Mouse (Mus musculus) liver, embryonic 14.5 days (tissue): Measurements from ENCODE around the gene Chrd. TPM values are rescaled to one million over a fixed set of nuclear protein-coding genes. Genes with fewer than 3 reads are reported as not detected.

Experiments
- ATAC-seq: fragments of 200-750 bp; cut with Nextera tagmentation; 2 replicates; pipeline ENCODE4 v1.8.0; 2017; ENCODE audit warnings: moderate number of reproducible peaks, mild to moderate bottlenecking, moderate library complexity; ENCODE audit not compliant: insufficient read depth
- DNase-seq, 3 experiments: peaks; one replicate each; pipeline ENCODE4 v3.0.0-alpha.2; 2012 to 2013; ENCODE audit warnings: low read depth in 3 of 3, low spot score in 3 of 3
- H3K27ac ChIP-seq: fragments of 300-500 bp; sonication (generic); 2 replicates; pipeline ENCODE4 v1.5.1; 2014; ENCODE audit warnings: moderate library complexity, mild to moderate bottlenecking, control low read depth, inconsistent platforms
- H3K27me3 ChIP-seq: fragments of 300-500 bp; sonication (generic); 2 replicates; pipeline ENCODE4 v1.6.1; 2014; ENCODE audit warnings: mild to moderate bottlenecking, low read length, moderate library complexity; ENCODE audit not compliant: control insufficient read depth, insufficient read depth
- H3K36me3 ChIP-seq: fragments of 300-500 bp; sonication (generic); replicated peaks from 2 replicates; pipeline ENCODE4 v1.6.1; 2014; ENCODE audit warnings: low read depth; ENCODE audit not compliant: control insufficient read depth, insufficient read depth
- H3K4me1 ChIP-seq, 2 experiments: fragments of 200-500 bp in 1 of 2; fragments of 300-500 bp in 1 of 2; sonication (generic) in 1 of 2; replicated peaks; 2 replicates each; pipeline ENCODE4 v1.6.1; 2012 to 2014; ENCODE audit warnings: antibody characterized with exemption in 1 of 2, inconsistent platforms in 1 of 2, low read length in 1 of 2; ENCODE audit not compliant: control insufficient read depth in 2 of 2, insufficient read depth in 2 of 2
- H3K4me2 ChIP-seq: fragments of 300-500 bp; sonication (generic); 2 replicates; pipeline ENCODE4 v1.6.1; 2014; ENCODE audit warnings: low read depth, mild to moderate bottlenecking, control low read depth, moderate library complexity
- H3K4me3 ChIP-seq, 2 experiments: fragments of 200-500 bp in 1 of 2; fragments of 300-500 bp in 1 of 2; sonication (generic) in 1 of 2; 2 replicates each; pipeline ENCODE4 v1.5.1; 2012 to 2014; ENCODE audit warnings: low read depth in 2 of 2, low read length in 2 of 2, mild to moderate bottlenecking in 2 of 2, control low read depth in 1 of 2, inconsistent platforms in 1 of 2, moderate library complexity in 1 of 2; ENCODE audit not compliant: insufficient read depth in 1 of 2
- H3K9ac ChIP-seq: fragments of 300-500 bp; sonication (generic); replicated peaks from 2 replicates; pipeline ENCODE4 v1.6.1; 2014; ENCODE audit warnings: mild to moderate bottlenecking, control low read depth, moderate library complexity
- H3K9me3 ChIP-seq: fragments of 300-500 bp; sonication (generic); 2 replicates; pipeline ENCODE4 v1.6.1; 2016; ENCODE audit warnings: low read length, mixed read lengths; ENCODE audit not compliant: control insufficient read depth
- CTCF ChIP-seq: IDR thresholded peaks from 2 replicates; pipeline ENCODE4 v1.5.1; 2016; ENCODE audit warnings: antibody characterized with exemption, low read depth, control low read depth
- EP300 ChIP-seq: IDR thresholded peaks from 2 replicates; pipeline ENCODE4 v1.6.1; 2016; ENCODE audit warnings: antibody characterized with exemption, low read depth
- WGBS: fragments of 180-500 bp; shearing (Covaris S2); extraction: QIAGEN DNeasy Blood & Tissue Kit; methylation state at CpG from one replicate; pipeline ENCODE4 v1.1.7; 2014; ENCODE audit not compliant: insufficient replicate concordance; 5-methylcytosine and 5-hydroxymethylcytosine counted together
- polyA plus RNA-seq, 2 experiments: library from polyadenylated mRNA; depleted of rRNA in 1 of 2; stranded (reverse) in 1 of 2; unstranded in 1 of 2; fragments of >200 nt; fragmentation: Nextera tagmentation in 1 of 2; extraction: Ambion mirVana in 1 of 2; gene quantifications; 2 replicates each; pipeline versions ENCODE4 v1.2.1 to v1.2.3; 2012 to 2014

Chrd gene
- polyA plus RNA-seq, 2 experiments: 0.24 to 0.71 TPM

GRCm38 (mm10) chr16:20736823-20737222 is 3.9 kb downstream of the Chrd start:
- no peak overlapping the region for H3K9ac ChIP-seq
- ATAC-seq (no peak), DNase-seq (no peak)
- peaks cover 47% of the 10 kb centered on the region for H3K27me3 ChIP-seq
- no peak for TF ChIP-seq EP300
- no peak for TF ChIP-seq CTCF
- no peaks in the 10 kb centered on the region for H3K4me1 ChIP-seq
- no peaks in the 10 kb centered on the region for H3K36me3 ChIP-seq
- no peak overlapping the region for H3K4me3 ChIP-seq
- no peak overlapping the region for H3K4me2 ChIP-seq
- no peak overlapping the region for H3K27ac ChIP-seq
- no peaks in the 10 kb centered on the region for H3K9me3 ChIP-seq
- WGBS: 58% methylated on average over 5 of the region's 5 CpGs

- WGBS: 69% methylated on average over 9 of the region's 9 CpGs
- DNase-seq (no peak), ATAC-seq (no peak)
Measured at GRCm38 (mm10) chr16:20739845-20740244, 6.9 kb downstream of the Chrd start.

GRCm38 (mm10) chr16:20746641-20747040 is 13.7 kb downstream of the Chrd start:
- Histone ChIP-seq H3K36me3 (no peaks in the 10 kb centered on the region), H3K27ac (no peak overlapping the region), H3K9ac (no peak overlapping the region), H3K9me3 (no peaks in the 10 kb centered on the region), H3K4me3 (no peak overlapping the region), H3K4me1 (no peaks in the 10 kb centered on the region), H3K4me2 (no peak overlapping the region), H3K27me3 (no peaks in the 10 kb centered on the region)
- DNase-seq: no peak
- 67% methylated on average over 6 of the region's 6 CpGs for WGBS
- no peak for TF ChIP-seq CTCF
- ATAC-seq: no peak

More at GRCm38 (mm10) chr16:20739845-20740244, 6.9 kb downstream of the Chrd start:
- Histone ChIP-seq H3K27me3 (peaks cover 17% of the 10 kb centered on the region), H3K4me2 (no peak overlapping the region), H3K4me1 (no peaks in the 10 kb centered on the region), H3K9me3 (no peaks in the 10 kb centered on the region), H3K36me3 (no peaks in the 10 kb centered on the region), H3K27ac (no peak overlapping the region), H3K9ac (no peak overlapping the region), H3K4me3 (no peak overlapping the region)
- TF ChIP-seq CTCF (no peak), EP300 (no peak)

GRCm38 (mm10) chr16:20750518-20750917 is 17.6 kb downstream of the Chrd start:
- no peaks in the 10 kb centered on the region for H3K9me3 ChIP-seq
- DNase-seq (no peak), ATAC-seq (no peak)
- H3K4me1 ChIP-seq: no peaks in the 10 kb centered on the region
- no peak overlapping the region for H3K27ac ChIP-seq
- no peak overlapping the region for H3K9ac ChIP-seq
- TF ChIP-seq EP300: no peak
- TF ChIP-seq CTCF: no peak
- no peaks in the 10 kb centered on the region for H3K27me3 ChIP-seq
- H3K4me3 ChIP-seq: no peak overlapping the region
- no peak overlapping the region for H3K4me2 ChIP-seq
- H3K36me3 ChIP-seq: no peaks in the 10 kb centered on the region
- 50% methylated on average over 8 of the region's 8 CpGs for WGBS

GRCm38 (mm10) chr16:20756052-20756451 is 23.1 kb downstream of the Chrd start:
- ATAC-seq (no peak), DNase-seq (no peak)
- H3K27ac ChIP-seq: no peak overlapping the region
- TF ChIP-seq EP300: no peak
- TF ChIP-seq CTCF: no peak
- H3K9ac ChIP-seq: no peak overlapping the region
- H3K4me1 ChIP-seq: no peaks in the 10 kb centered on the region
- H3K9me3 ChIP-seq: no peaks in the 10 kb centered on the region
- no peaks in the 10 kb centered on the region for H3K36me3 ChIP-seq
- WGBS: 76% methylated on average over 5 of the region's 5 CpGs
- no peak overlapping the region for H3K4me3 ChIP-seq
- H3K4me2 ChIP-seq: no peak overlapping the region
- H3K27me3 ChIP-seq: no peaks in the 10 kb centered on the region
